Mouse (Mus musculus) embryonic fibroblast, embryonic 13.5 days (primary cell): ENCODE data around the gene Hist2h4. TPM values are rescaled to one million over a fixed set of nuclear protein-coding genes. Genes with fewer than 3 reads are reported as not detected.
"Not testable (repeated sequence)": the region's sequence is repeated elsewhere in the genome, so short reads cannot be mapped to it uniquely, and the experiment has no call there.

ENCODE experiments used
- H3K27ac ChIP-seq: 2 replicates; pipeline ENCODE4 v1.5.1; 2012; ENCODE audit warnings: low read length, control low read depth, inconsistent platforms; ENCODE audit not compliant: insufficient read depth
- H3K4me1 ChIP-seq: 2 replicates; pipeline ENCODE4 v1.6.1; 2011; ENCODE audit warnings: low read length; ENCODE audit not compliant: control insufficient read depth, insufficient read depth
- H3K4me3 ChIP-seq: 2 replicates; pipeline ENCODE4 v1.5.1; 2011; ENCODE audit warnings: mild to moderate bottlenecking, control low read depth, low read length; ENCODE audit not compliant: insufficient read depth
- CTCF ChIP-seq: IDR thresholded peaks from 2 replicates; pipeline ENCODE4 v1.5.1; 2011; ENCODE audit warnings: mild to moderate bottlenecking, control low read depth, low read length, moderate library complexity, borderline replicate concordance; ENCODE audit not compliant: insufficient read depth
- POLR2A ChIP-seq: IDR thresholded peaks from 2 replicates; pipeline ENCODE4 v1.6.1; 2011; ENCODE audit warnings: low read depth, mild to moderate bottlenecking, control low read depth, low read length, moderate library complexity
- polyA plus RNA-seq: library from polyadenylated mRNA; stranded (reverse); fragments of >200 nt; gene quantifications from 2 replicates; pipeline ENCODE4 v1.2.4, GENCODE M21; 2011; ENCODE audit warnings: low read depth; ENCODE audit not compliant: missing spikeins, insufficient read length

The Hist2h4 gene
- polyA plus RNA-seq, 1 experiment = 3.7 TPM

GRCm38 (mm10) chr3:96293368-96293767 lies 30.3 kb upstream of the Hist2h4 start:
- no peak overlapping the region for H3K27ac ChIP-seq

GRCm38 (mm10) chr3:96292641-96293040 lies 29.5 kb upstream of the Hist2h4 start:
- H3K27ac ChIP-seq = no peak overlapping the region
- TF ChIP-seq CTCF (no peak), POLR2A (no peak)
- H3K4me3 ChIP-seq = no peak overlapping the region
- no peaks in the 10 kb centered on the region for H3K4me1 ChIP-seq

More at GRCm38 (mm10) chr3:96293368-96293767, 30.3 kb upstream of the Hist2h4 start:
- Histone ChIP-seq H3K4me1 (no peaks in the 10 kb centered on the region), H3K4me3 (no peak overlapping the region)
- TF ChIP-seq POLR2A = no peak

- not testable (repeated sequence) for H3K4me3 ChIP-seq, H3K27ac ChIP-seq, H3K4me1 ChIP-seq
Measured at GRCm38 (mm10) chr3:96290727-96291126, 27.6 kb upstream of the Hist2h4 start.

- Histone ChIP-seq H3K4me1 (no peaks in the 10 kb centered on the region), H3K4me3 (no peak overlapping the region), H3K27ac (no peak overlapping the region)
- TF ChIP-seq POLR2A = no peak
- no peak for TF ChIP-seq CTCF
Measured at GRCm38 (mm10) chr3:96289201-96289600, 26.1 kb upstream of the Hist2h4 start.

GRCm38 (mm10) chr3:96287334-96287733 lies 24.2 kb upstream of the Hist2h4 start:
- H3K4me1 ChIP-seq, H3K27ac ChIP-seq, H3K4me3 ChIP-seq: not testable (repeated sequence)
- TF ChIP-seq CTCF = peak; percentile 59

GRCm38 (mm10) chr3:96284457-96284856 lies 21.3 kb upstream of the Hist2h4 start:
- H3K4me1 ChIP-seq = no peaks in the 10 kb centered on the region
- H3K4me3 ChIP-seq = no peak overlapping the region
- H3K27ac ChIP-seq = no peak overlapping the region
- TF ChIP-seq POLR2A = no peak

GRCm38 (mm10) chr3:96280660-96281059 lies 17.5 kb upstream of the Hist2h4 start:
- no peaks in the 10 kb centered on the region for H3K4me1 ChIP-seq
- H3K4me3 ChIP-seq = no peak overlapping the region
- no peak for TF ChIP-seq CTCF
- TF ChIP-seq POLR2A = no peak
- H3K27ac ChIP-seq = no peak overlapping the region

- peak; percentile 87 for TF ChIP-seq POLR2A
- TF ChIP-seq CTCF = peak; percentile 89
- peak overlapping the region; percentile 34 for H3K27ac ChIP-seq
- H3K4me1 ChIP-seq = no peaks in the 10 kb centered on the region
- H3K4me3 ChIP-seq = peak overlapping the region; percentile 52
Measured at GRCm38 (mm10) chr3:96277800-96278624, 14.9 kb upstream of the Hist2h4 start.

GRCm38 (mm10) chr3:96277428-96277799 lies 14.3 kb upstream of the Hist2h4 start:
- TF ChIP-seq POLR2A = no peak
- TF ChIP-seq CTCF = no peak
- Histone ChIP-seq H3K27ac (no peak overlapping the region; the same call in 1 of the 2 replicates), H3K4me3 (peak overlapping the region; percentile 52)

GRCm38 (mm10) chr3:96273591-96274465 lies 10.7 kb upstream of the Hist2h4 start:
- TF ChIP-seq CTCF (no peak), POLR2A (no peak)
- Histone ChIP-seq H3K4me3 (no peak overlapping the region), H3K4me1 (no peaks in the 10 kb centered on the region), H3K27ac (no peak overlapping the region)

More at GRCm38 (mm10) chr3:96277428-96277799, 14.3 kb upstream of the Hist2h4 start:
- no peaks in the 10 kb centered on the region for H3K4me1 ChIP-seq
